Mouse (Mus musculus) spleen, postnatal 14 days (tissue): ENCODE results near the gene Ssx2ip.
"Not testable (repeated sequence)": the region's sequence is repeated elsewhere in the genome, so short reads cannot be mapped to it uniquely, and the experiment has no call there.

ENCODE experiments used
- DNase-seq, 2 experiments: peaks; one replicate each; pipeline ENCODE4 v3.0.0; 2021 to 2022; ENCODE audit warnings: low spot score in 2 of 2

The Ssx2ip gene

DNA sequence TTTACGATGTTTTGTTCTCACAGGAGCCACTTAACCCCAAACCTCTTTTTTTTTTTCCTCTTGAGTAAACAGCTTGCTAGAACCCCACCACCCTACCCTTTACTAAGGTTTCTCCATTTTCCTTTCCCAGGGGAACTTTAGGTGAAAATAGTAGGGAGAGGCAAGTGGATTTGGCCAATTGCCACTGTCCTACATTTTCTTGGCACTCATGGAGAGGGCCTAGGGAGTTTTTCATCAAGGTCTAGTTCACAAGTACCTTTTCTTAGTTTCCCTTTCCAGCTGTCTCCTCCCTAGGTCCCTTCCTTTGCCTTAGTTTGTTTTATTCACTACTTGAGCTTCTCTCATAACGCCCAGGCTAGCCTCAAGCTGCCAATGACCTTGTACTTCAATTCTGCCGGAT lies 672 bp upstream of the Ssx2ip start:
- no peak for DNase-seq

- no peak for DNase-seq
Measured at GRCm38 (mm10) chr3:146405213-146406006, 968 bp downstream of the Ssx2ip start.

DNA sequence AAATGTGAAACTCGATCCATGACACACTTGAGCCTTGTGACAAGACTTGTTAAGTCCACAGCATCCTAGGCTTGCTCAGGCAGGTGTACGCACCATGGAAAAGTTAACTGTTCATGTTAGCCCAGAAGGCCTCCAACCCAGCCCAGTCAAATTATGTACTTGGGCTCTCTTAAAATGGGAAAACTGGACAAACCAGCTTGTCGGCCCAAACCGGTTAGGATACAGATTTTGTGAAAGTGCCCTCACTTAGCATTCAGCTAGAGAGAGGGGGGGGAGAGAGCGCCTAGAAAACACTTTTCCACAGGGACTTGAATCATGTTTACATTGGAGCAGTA lies 1.5 kb downstream of the Ssx2ip start:
- no peak for DNase-seq

GRCm38 (mm10) chr3:146407086-146407721 lies 2.8 kb downstream of the Ssx2ip start:
- no peak for DNase-seq

DNA sequence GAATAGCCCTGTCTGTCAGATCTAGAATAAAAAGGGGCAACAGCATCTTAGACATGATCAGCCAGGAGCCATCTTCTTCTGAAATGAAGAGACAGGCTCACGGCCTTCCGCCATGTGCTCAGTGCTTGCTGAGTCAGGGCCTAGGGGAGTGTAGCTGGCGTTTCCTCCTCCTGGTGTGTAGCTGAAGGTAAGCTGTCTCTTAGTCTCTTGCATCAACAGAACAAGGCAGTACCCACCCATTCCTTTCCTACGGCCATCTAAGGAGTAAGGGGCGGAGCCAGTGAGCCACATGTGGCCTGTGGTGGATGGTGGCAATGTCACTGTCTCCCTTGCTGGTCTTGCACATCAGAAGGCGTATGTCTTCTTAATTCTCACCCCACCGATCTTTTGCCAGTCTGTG lies 5.7 kb downstream of the Ssx2ip start:
- no peak for DNase-seq

DNA sequence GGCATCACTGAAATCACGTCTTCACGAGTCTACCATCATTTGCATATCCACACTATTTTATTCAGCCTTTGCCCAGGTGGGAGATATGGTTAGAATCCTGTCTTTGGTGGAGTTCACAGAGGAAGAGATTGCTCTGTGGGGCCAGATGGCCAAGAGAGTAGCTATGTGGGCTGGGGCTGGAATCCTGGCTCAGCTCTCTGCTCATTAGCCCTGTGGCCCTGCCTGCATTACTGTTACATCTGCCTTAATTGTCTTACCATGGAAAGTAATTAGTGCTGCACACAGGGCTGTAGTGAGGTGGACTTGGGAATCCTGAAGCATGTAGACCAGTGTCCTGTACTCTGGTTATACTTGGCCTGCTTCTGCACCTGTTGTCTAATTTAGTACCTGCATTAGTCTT lies 7.6 kb downstream of the Ssx2ip start:
- no peak for DNase-seq

DNA sequence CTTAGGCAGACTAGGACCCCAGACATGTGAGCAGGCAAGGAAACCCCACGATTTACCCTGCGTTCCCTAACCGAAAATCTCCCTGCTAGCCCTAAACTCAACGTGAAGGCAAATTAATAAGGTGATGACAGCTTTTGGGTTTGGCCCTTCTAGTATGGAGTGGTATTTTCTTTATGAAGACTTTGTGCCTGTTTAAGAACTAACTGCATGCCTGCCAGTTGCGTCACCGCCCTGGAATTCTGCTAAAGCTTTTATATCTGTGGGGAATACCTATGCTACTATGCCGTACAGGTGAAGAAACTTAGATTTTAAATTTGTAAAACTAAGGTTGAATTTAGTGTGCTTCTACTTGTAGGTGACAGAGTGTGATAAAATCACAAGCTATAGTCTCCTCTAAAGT lies 8.0 kb downstream of the Ssx2ip start:
- DNase-seq = no peak

DNA sequence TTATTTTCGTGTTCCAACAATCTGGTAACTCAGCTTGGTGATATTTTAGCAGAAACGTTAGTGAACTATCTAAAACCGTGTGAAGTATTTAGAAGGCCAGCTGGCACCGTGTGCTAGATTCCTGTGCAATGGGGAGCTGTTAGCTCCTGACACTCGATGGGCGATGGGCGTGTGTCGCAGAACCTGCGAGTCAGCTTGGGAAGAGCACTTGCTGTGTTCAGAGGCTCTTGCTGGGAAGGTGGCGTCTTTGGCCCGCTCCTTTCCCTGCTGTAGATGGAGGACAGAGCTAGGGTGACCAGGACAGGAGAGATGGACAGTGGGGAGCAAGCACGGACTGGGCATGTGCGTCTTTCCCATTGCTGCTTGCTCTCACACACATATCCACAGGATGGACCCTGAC lies 8.6 kb downstream of the Ssx2ip start:
- DNase-seq = no peak

DNA sequence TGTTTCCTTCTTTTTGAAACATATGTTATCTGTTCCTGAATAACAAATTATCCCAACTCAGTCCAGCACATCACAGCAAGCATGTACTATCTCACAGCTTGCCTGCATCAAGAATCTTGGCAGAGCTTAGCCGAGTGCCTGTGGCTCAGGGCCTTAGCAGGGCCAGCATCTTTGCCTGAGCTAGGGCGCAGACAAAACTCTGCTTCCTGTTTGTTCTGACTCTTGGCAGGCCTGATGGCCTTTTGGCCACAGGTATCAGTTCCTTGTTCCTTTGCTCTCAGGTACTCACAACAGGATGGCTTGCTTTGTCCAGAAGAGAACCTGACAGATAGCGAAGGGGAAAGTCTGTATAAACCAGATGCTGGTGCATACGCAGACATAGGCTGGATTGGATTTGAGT lies 9.6 kb downstream of the Ssx2ip start:
- no peak for DNase-seq

GRCm38 (mm10) chr3:146414555-146414954 lies 10.1 kb downstream of the Ssx2ip start:
- DNase-seq = no peak

GRCm38 (mm10) chr3:146417873-146418272 lies 13.4 kb downstream of the Ssx2ip start:
- no peak for DNase-seq

GRCm38 (mm10) chr3:146418901-146419300 lies 14.5 kb downstream of the Ssx2ip start:
- DNase-seq = no peak

GRCm38 (mm10) chr3:146419534-146419933 lies 15.1 kb downstream of the Ssx2ip start:
- DNase-seq = no peak

DNA sequence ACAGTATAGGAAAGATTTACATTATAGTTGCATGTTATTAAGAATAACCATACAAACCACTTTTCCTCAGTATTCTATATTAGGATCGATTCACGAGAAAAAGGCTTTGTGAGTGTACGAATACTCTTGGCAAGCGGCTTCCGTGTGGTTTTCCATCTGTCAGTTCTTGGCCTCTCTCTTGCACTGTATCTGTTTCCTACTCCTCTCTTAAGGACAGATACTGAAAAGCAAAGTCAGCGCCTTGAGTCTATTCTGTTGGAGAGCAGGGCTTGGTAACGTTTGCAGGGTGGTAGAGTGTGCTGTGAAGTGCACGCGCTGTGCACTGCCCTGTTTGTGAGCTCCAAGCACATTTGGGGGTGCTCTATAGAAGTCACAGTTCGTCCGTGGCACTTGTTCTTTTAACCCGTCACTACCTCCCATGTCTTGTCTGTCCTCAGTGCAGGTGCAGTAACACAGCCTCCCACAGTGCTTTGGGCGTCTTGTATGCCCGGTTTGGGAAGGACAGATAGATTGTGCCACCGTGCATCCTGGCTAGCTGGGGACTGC lies 15.6 kb downstream of the Ssx2ip start:
- no peak for DNase-seq

- DNase-seq = no peak
Measured at GRCm38 (mm10) chr3:146421787-146422186, 17.3 kb downstream of the Ssx2ip start.

DNA sequence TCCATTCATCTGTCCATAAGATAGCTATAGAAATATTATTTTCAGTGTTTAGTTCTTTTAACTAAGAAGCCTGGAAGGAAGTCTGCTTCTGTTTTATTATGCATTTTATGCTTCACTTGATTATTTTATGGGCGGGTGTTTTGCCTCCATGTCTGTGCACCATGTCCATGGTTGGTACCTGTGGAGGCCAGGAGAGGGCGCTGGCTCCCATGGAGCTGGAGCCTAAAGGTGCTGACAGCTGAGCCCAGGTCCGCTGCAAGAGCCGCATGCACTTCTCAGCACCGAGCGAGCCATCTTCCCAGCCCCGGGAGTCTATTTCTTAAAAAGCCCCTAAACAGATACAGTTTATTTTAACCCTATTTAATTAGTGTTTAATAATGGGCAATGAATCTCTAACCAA lies 19.3 kb downstream of the Ssx2ip start:
- DNase-seq = no peak

GRCm38 (mm10) chr3:146424306-146424900 lies 20.0 kb downstream of the Ssx2ip start:
- no peak for DNase-seq

GRCm38 (mm10) chr3:146425902-146426301 lies 21.5 kb downstream of the Ssx2ip start:
- no peak for DNase-seq

DNA sequence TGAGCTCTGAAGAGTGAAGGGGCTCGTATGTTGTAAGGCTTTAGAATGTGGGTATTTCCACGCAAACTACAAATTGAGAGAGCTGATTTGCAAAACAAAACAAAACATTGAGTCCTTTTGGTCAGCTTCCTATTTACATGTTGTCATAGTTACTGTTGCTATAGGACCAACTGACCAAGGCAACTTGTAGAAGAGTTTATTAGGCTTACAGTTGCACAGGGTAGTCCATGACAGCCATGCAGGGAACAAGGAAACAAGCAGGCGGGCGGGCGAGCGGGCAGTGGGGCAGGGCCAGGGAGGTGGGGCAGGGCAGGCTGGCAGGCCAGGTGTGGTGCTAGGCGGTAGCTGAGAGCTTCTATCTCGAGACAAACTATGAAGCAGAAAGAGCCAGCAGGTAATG lies 22.0 kb downstream of the Ssx2ip start:
- no peak for DNase-seq

- DNase-seq = not testable (repeated sequence)
Measured at GRCm38 (mm10) chr3:146433063-146433462, 28.6 kb downstream of the Ssx2ip start.

- no peak for DNase-seq
Measured at GRCm38 (mm10) chr3:146433681-146434350, 29.4 kb downstream of the Ssx2ip start.

- DNase-seq = no peak
Measured at GRCm38 (mm10) chr3:146434686-146435085, 30.2 kb downstream of the Ssx2ip start.
